In genomic region chr7:83549951-83550407, GRCm38 (mm10) we compare ENCODE assay signal across 9 mouse cellular contexts. TPM values are rescaled to one million over a fixed set of nuclear protein-coding genes. Genes with fewer than 3 reads are reported as not detected.
DNase-seq lines count a peak whose midpoint lies in the region; ATAC-seq and TF ChIP-seq lines count a peak whose summit lies in the region.
"Had no signal": no experiment of that assay in that cellular context is flagged by ENCODE, and none has a peak within 500 bp of the region (broad histone marks: within the 10 kb centered on the region; RNA-seq: fewer than 3 reads in every experiment).

No protein-coding gene starts in this region.

- ATAC-seq in kidney, embryonic 16.5 days (ENCODE audit: low FRiP score, low TSS enrichment) = no peak
- ATAC-seq in hindbrain, embryonic 12.5 days (ENCODE audit: low FRiP score) = peak; percentile 71

- H3K9ac ChIP-seq in kidney, embryonic 16.5 days (replicated peaks; ENCODE audit: low read length) = no peak overlapping the region
- peak overlapping the region; percentile 45; the same call in 1 of the 2 replicates for H3K9ac ChIP-seq in hindbrain, embryonic 12.5 days

- H3K9me3 ChIP-seq in kidney, embryonic 16.5 days (ENCODE audit: low read length) = no peaks in the 10 kb centered on the region
- H3K9me3 ChIP-seq in hindbrain, embryonic 12.5 days (replicated peaks) = no peaks in the 10 kb centered on the region

- 62% methylated on average over 5 of the region's 5 CpGs for WGBS in kidney, adult 2 months
- 60% methylated on average over 5 of the region's 5 CpGs for WGBS in kidney, embryonic 16.5 days
- WGBS in hindbrain, embryonic 12.5 days = 45% methylated on average over 5 of the region's 5 CpGs

- H3K4me1 ChIP-seq in kidney, adult 2 months (ENCODE audit: control insufficient read depth, insufficient read depth, low read length) = no peaks in the 10 kb centered on the region
- H3K4me1 ChIP-seq in kidney, embryonic 16.5 days (ENCODE audit: insufficient read depth, low read length) = 0 out of 2 replicates have a peak, but pooled peaks cover 3% of the 10 kb centered on the region
- H3K4me1 ChIP-seq in hindbrain, embryonic 12.5 days = peaks cover 10% of the 10 kb centered on the region

- H3K27me3 ChIP-seq in kidney, adult 2 months (replicated peaks; ENCODE audit: control insufficient read depth, insufficient read depth, low read length) = no peaks in the 10 kb centered on the region
- no peaks in the 10 kb centered on the region for H3K27me3 ChIP-seq in kidney, embryonic 16.5 days (ENCODE audit: insufficient read depth, low read length)
- H3K27me3 ChIP-seq in hindbrain, embryonic 12.5 days = no peaks in the 10 kb centered on the region

- H3K36me3 ChIP-seq in kidney, adult 2 months (ENCODE audit: control insufficient read depth, insufficient read depth, low read length) = no peaks in the 10 kb centered on the region
- no peaks in the 10 kb centered on the region for H3K36me3 ChIP-seq in kidney, embryonic 16.5 days (ENCODE audit: insufficient read depth, low read length)
- H3K36me3 ChIP-seq in hindbrain, embryonic 12.5 days = no peaks in the 10 kb centered on the region

- 0 out of 2 replicates have a peak, but pooled peaks have one; percentile 18 for TF ChIP-seq CTCF in kidney, adult 2 months (conservative IDR thresholded peaks at IDR 0.05; ENCODE audit: insufficient read depth, insufficient read length, low read depth, low read length)

- no peak for TF ChIP-seq POLR2A in kidney, adult 2 months (IDR thresholded peaks at IDR 0.05; ENCODE audit: low read depth, low read length)

- H3K4me3 ChIP-seq in kidney, adult 2 months (ENCODE audit: insufficient read depth, low read depth, low read length) = no peak overlapping the region
- no peak overlapping the region for H3K4me3 ChIP-seq in kidney, embryonic 16.5 days (ENCODE audit: low read length)
- no peak overlapping the region for H3K4me3 ChIP-seq in hindbrain, embryonic 12.5 days
- H3K4me3 ChIP-seq: myocyte had no signal

- no peak overlapping the region for H3K27ac ChIP-seq in kidney, adult 2 months (ENCODE audit: insufficient read depth, low read depth, low read length)
- no peak overlapping the region for H3K27ac ChIP-seq in kidney, embryonic 16.5 days (ENCODE audit: low read length)
- H3K27ac ChIP-seq in hindbrain, embryonic 12.5 days = peak overlapping the region; percentile 64

- DNase-seq in kidney, adult 2 months = peak; percentile 57
- DNase-seq in ES-CJ7 (ENCODE audit: low read depth, low spot score) = peak; percentile 55
- DNase-seq in embryo, embryonic 10.5 days (ENCODE audit: low spot score) = peak; percentile 90
- peak; percentile 75 for DNase-seq in lung, postnatal 36 days
- no peak for DNase-seq in urinary bladder, postnatal 14 days (ENCODE audit: low spot score)
- no peak for DNase-seq in testis, postnatal 14 days (ENCODE audit: low spot score)

- no peak overlapping the region for H3K4me2 ChIP-seq in kidney, embryonic 16.5 days (replicated peaks; ENCODE audit: low read depth, low read length)
- peak overlapping the region; percentile 30; the same call in 1 of the 2 replicates for H3K4me2 ChIP-seq in hindbrain, embryonic 12.5 days (replicated peaks)

RNA-seq across cellular contexts. Expression of gene Tmc3, which starts 34.7 kb away (rescaled TPM):
- polyA plus RNA-seq in kidney, adult 2 months (2012; rRNA removed) = 0.88 and 1.0 TPM in 2 replicates
- 1.4 and 2.3 TPM in 2 replicates for polyA plus RNA-seq in kidney, embryonic 16.5 days (2015; fragmentation: Nextera tagmentation; extraction: Ambion mirVana)
- 0.26 and 1.2 TPM in 2 replicates for polyA plus RNA-seq in hindbrain, embryonic 12.5 days (2016; fragmentation: Nextera tagmentation; extraction: Ambion mirVana)

Comparison
In these comparisons a context has a peak if more than half of its experiments do, and no peak if none do; other contexts are left out.
1. DNase-seq: peak in kidney, adult 2 months (single experiment), ES-CJ7 (single experiment), embryo, embryonic 10.5 days (single experiment) and lung, postnatal 36 days (single experiment); none in urinary bladder, postnatal 14 days (single experiment) and testis, postnatal 14 days (single experiment).